Mouse (Mus musculus) heart, postnatal 0 days (tissue): Measurements from ENCODE around the gene Taf1b.

ENCODE experiments used
- CTCF ChIP-seq: IDR thresholded peaks from 2 replicates; pipeline ENCODE4 v1.5.1; 2016; ENCODE audit warnings: antibody characterized with exemption, control low read depth, low read depth
- EP300 ChIP-seq: IDR thresholded peaks from 2 replicates; pipeline ENCODE4 v1.6.1; 2016; ENCODE audit warnings: antibody characterized with exemption, low read depth

DNA sequence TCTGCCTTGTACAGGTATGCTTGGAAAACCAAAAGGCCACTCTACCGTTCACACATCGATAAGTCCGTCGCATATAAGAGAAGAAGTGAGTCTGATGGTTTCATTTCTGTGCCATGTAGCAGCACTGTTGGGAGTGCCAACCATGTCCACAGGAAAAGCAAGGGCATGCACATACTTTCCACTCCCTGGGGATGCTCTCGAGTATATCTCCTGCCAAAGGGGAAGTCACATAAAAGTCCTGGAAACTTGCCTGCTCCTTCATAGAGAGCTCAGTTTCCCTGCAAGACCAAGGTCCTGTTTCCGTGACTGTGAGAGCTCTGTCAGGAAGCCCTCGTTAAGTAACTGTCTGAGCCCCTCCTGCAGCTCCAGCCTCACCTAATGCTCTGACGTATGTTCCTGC lies 57.8 kb downstream of the Taf1b start:
- no peak for TF ChIP-seq EP300
- no peak for TF ChIP-seq CTCF
